Mouse (Mus musculus) kidney, embryonic 15.5 days (tissue): ENCODE measurements at regions not wholly inside any gene's neighbourhood (a gene's known extent, or its start where the extent isn't known, plus 50 kb on each side); places are given as distances from the start of the nearest gene placed in this dataset.
A peak's percentile ranks its signal among the peaks of the same experiment; 100 is the strongest.

ENCODE experiments used
- ATAC-seq: fragments of 200-750 bp; cut with Nextera tagmentation; replicated peaks from 2 replicates; pipeline ENCODE4 v1.8.0; 2017; ENCODE audit warnings: moderate TSS enrichment; ENCODE audit not compliant: low FRiP score
- H3K27ac ChIP-seq: fragments of 300-500 bp; sonication (generic); 2 replicates; pipeline ENCODE4 v1.5.1; 2015; ENCODE audit warnings: mild to moderate bottlenecking, inconsistent platforms
- H3K27me3 ChIP-seq: fragments of 300-500 bp; sonication (generic); 2 replicates; pipeline ENCODE4 v1.6.1; 2015; ENCODE audit warnings: inconsistent platforms
- H3K36me3 ChIP-seq: fragments of 300-500 bp; sonication (generic); 2 replicates; pipeline ENCODE4 v1.6.1; 2015; ENCODE audit warnings: inconsistent platforms
- H3K4me1 ChIP-seq: fragments of 300-500 bp; sonication (generic); 2 replicates; pipeline ENCODE4 v1.6.1; 2015; ENCODE audit warnings: inconsistent platforms
- H3K4me2 ChIP-seq: fragments of 300-500 bp; sonication (generic); 2 replicates; pipeline ENCODE4 v1.6.1; 2015; ENCODE audit warnings: moderate library complexity, mild to moderate bottlenecking, inconsistent platforms
- H3K4me3 ChIP-seq: fragments of 300-500 bp; sonication (generic); replicated peaks from 2 replicates; pipeline ENCODE4 v1.5.1; 2015; ENCODE audit warnings: mild to moderate bottlenecking, inconsistent platforms
- H3K9ac ChIP-seq: fragments of 300-500 bp; sonication (generic); 2 replicates; pipeline ENCODE4 v1.6.1; 2015; ENCODE audit warnings: mild to moderate bottlenecking, inconsistent platforms
- H3K9me3 ChIP-seq: fragments of 300-500 bp; sonication (generic); replicated peaks from 2 replicates; pipeline ENCODE4 v1.6.1; 2016; ENCODE audit warnings: inconsistent platforms
- WGBS: fragments of 180-500 bp; shearing (Covaris S2); methylation state at CpG from one replicate; pipeline ENCODE4 v1.1.7; 2015; ENCODE audit warnings: mixed read lengths; 5-methylcytosine and 5-hydroxymethylcytosine counted together

GRCm38 (mm10) chr13:37290636-37291035, 54.4 kb upstream of the Ly86 start:
- Histone ChIP-seq H3K9ac (no peak overlapping the region), H3K4me3 (no peak overlapping the region), H3K27ac (no peak overlapping the region), H3K27me3 (no peaks in the 10 kb centered on the region), H3K4me1 (no peaks in the 10 kb centered on the region), H3K36me3 (no peaks in the 10 kb centered on the region), H3K4me2 (no peak overlapping the region), H3K9me3 (no peaks in the 10 kb centered on the region)
- no peak for ATAC-seq
- WGBS, result 54% methylated on average over 2 of the region's 2 CpGs

DNA sequence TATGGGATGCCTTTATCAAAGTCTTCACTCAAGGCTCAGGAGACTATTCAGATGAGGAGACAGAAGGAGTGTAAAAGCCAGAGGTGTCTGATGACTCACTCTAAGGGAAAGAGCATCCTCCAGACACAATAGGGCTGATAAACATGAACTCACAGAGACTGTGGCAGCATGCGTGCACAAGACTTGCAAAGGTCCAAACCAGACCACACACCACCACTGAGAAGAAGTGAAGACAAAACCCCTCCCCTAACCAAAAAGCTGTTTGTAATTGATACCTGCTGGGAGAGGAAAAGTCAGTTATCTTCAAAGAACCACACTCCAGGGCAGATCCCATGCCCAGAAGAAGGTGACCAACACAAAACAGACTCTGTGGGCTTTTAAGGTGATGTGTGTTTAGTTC, 56.0 kb upstream of the Ly86 start:
- H3K36me3 ChIP-seq, result no peaks in the 10 kb centered on the region
- no peaks in the 10 kb centered on the region for H3K9me3 ChIP-seq
- no peak overlapping the region for H3K9ac ChIP-seq
- H3K27me3 ChIP-seq, result no peaks in the 10 kb centered on the region
- H3K27ac ChIP-seq, result no peak overlapping the region
- H3K4me3 ChIP-seq, result no peak overlapping the region
- no peak overlapping the region for H3K4me2 ChIP-seq
- ATAC-seq, result no peak
- no peaks in the 10 kb centered on the region for H3K4me1 ChIP-seq
- WGBS, result 74% methylated on average over 1 of the region's 1 CpGs

- Histone ChIP-seq H3K36me3 (no peaks in the 10 kb centered on the region), H3K4me1 (no peaks in the 10 kb centered on the region), H3K4me2 (no peak overlapping the region), H3K4me3 (no peak overlapping the region), H3K27ac (no peak overlapping the region), H3K27me3 (no peaks in the 10 kb centered on the region), H3K9me3 (no peaks in the 10 kb centered on the region), H3K9ac (no peak overlapping the region)
- no peak for ATAC-seq
- 82% methylated on average over 5 of the region's 5 CpGs for WGBS
Observed at GRCm38 (mm10) chr13:37282515-37282914, 62.5 kb upstream of the Ly86 start.

- Histone ChIP-seq H3K36me3 (no peaks in the 10 kb centered on the region), H3K4me1 (no peaks in the 10 kb centered on the region), H3K9me3 (no peaks in the 10 kb centered on the region), H3K27me3 (no peaks in the 10 kb centered on the region), H3K4me3 (no peak overlapping the region), H3K27ac (no peak overlapping the region), H3K9ac (no peak overlapping the region), H3K4me2 (no peak overlapping the region)
- WGBS, result 89% methylated on average over 8 of the region's 8 CpGs
- ATAC-seq, result no peak
Observed at GRCm38 (mm10) chr13:37279078-37279789, 65.8 kb upstream of the Ly86 start.

- Histone ChIP-seq H3K27ac (0 out of 2 replicates have a peak overlapping the region, but pooled peaks have one; percentile 11), H3K4me1 (peaks cover 7% of the 10 kb centered on the region; the same call in 1 of the 2 replicates), H3K27me3 (no peaks in the 10 kb centered on the region), H3K4me2 (0 out of 2 replicates have a peak overlapping the region, but pooled peaks have one; percentile 14), H3K36me3 (no peaks in the 10 kb centered on the region), H3K9me3 (no peaks in the 10 kb centered on the region), H3K4me3 (no peak overlapping the region), H3K9ac (no peak overlapping the region)
- 22% methylated on average over 14 of the region's 14 CpGs for WGBS
- ATAC-seq, result peak; percentile 85
Observed at GRCm38 (mm10) chr13:37249581-37250461, 95.2 kb upstream of the Ly86 start.

DNA sequence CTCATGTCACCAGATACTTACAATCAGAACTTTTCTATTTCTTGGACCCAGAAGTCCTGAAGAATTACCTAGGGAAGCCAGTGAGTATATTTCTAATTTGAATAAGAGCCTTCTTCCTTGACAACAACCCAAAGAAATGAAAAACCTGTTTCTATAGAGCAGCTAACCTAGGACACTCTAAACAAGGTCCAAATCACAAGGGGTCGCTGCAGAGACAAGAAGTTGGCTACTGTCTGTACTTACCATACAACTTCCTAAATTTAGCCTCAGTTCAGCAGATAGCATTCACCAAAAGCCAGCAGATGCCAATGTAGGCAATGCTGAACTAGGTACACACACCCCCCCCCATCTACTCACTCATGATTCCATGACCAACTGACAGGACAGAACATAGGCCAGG, 96.3 kb upstream of the Ly86 start:
- Histone ChIP-seq H3K36me3 (no peaks in the 10 kb centered on the region), H3K27me3 (no peaks in the 10 kb centered on the region), H3K4me2 (no peak overlapping the region), H3K4me1 (peaks cover 7% of the 10 kb centered on the region; the same call in 1 of the 2 replicates), H3K9ac (no peak overlapping the region), H3K9me3 (no peaks in the 10 kb centered on the region), H3K27ac (no peak overlapping the region), H3K4me3 (no peak overlapping the region)
- ATAC-seq, result no peak
- 84% methylated on average over 1 of the region's 1 CpGs for WGBS

- Histone ChIP-seq H3K9me3 (no peaks in the 10 kb centered on the region), H3K27me3 (no peaks in the 10 kb centered on the region), H3K9ac (no peak overlapping the region), H3K4me3 (no peak overlapping the region), H3K4me1 (no peaks in the 10 kb centered on the region), H3K4me2 (no peak overlapping the region), H3K27ac (no peak overlapping the region), H3K36me3 (no peaks in the 10 kb centered on the region)
- no peak for ATAC-seq
- 88% methylated on average over 5 of the region's 5 CpGs for WGBS
Observed at GRCm38 (mm10) chr13:37240048-37240447, 105.0 kb upstream of the Ly86 start.

- Histone ChIP-seq H3K4me3 (no peak overlapping the region), H3K9ac (no peak overlapping the region), H3K4me1 (no peaks in the 10 kb centered on the region), H3K9me3 (no peaks in the 10 kb centered on the region), H3K27ac (no peak overlapping the region), H3K4me2 (no peak overlapping the region), H3K27me3 (no peaks in the 10 kb centered on the region), H3K36me3 (no peaks in the 10 kb centered on the region)
- ATAC-seq, result no peak
- WGBS, result 92% methylated on average over 3 of the region's 3 CpGs
Observed at GRCm38 (mm10) chr13:37237285-37237684, 107.7 kb upstream of the Ly86 start.

DNA sequence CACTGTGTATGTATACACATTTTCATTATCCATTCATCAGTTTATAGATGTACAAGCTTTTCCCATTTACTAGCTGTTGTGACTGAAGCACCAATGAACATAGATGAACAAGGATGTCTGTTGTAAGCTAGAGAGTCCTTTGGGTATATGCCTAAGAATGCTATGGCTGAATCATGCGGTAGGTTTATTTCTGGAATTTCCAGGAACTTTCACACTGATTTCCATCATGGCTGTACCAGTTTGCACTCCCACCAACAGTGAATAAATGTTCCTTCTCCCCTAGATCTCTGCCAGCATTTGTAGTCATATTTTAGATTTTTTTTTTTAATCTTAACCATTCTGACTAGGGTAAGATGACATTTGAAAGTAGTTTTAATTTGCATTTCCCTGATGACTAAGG, 119.2 kb upstream of the Ly86 start:
- Histone ChIP-seq H3K9me3 (no peaks in the 10 kb centered on the region), H3K4me1 (no peaks in the 10 kb centered on the region), H3K27ac (no peak overlapping the region), H3K27me3 (no peaks in the 10 kb centered on the region), H3K4me3 (no peak overlapping the region), H3K4me2 (no peak overlapping the region), H3K9ac (no peak overlapping the region), H3K36me3 (no peaks in the 10 kb centered on the region)
- WGBS, result 83% methylated on average over 1 of the region's 1 CpGs
- ATAC-seq, result no peak

- H3K4me2 ChIP-seq, result no peak overlapping the region
Observed at GRCm38 (mm10) chr13:37220436-37220835, 124.6 kb upstream of the Ly86 start.

DNA sequence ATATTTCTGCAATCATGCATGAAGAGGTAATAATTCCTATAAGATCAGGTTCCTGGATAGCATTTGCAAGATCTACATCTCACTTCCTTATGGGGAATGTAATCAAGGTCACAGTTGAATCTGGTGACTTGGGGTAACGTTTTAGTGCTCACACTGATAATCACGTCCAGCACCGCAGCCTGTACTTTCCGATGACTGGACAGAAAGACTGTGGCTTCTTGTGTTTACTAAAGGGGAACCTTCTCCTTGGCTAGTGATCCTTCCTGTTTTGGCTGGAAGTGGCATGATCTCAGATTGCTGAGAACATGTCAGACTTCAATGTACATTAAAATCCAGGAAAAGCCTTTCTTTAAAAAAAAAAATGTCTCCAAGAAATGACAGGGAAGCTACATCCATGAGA, 126.4 kb upstream of the Ly86 start:
- Histone ChIP-seq H3K4me2 (no peak overlapping the region), H3K9me3 (no peaks in the 10 kb centered on the region), H3K27ac (no peak overlapping the region), H3K4me3 (no peak overlapping the region), H3K9ac (no peak overlapping the region), H3K36me3 (no peaks in the 10 kb centered on the region), H3K27me3 (no peaks in the 10 kb centered on the region), H3K4me1 (no peaks in the 10 kb centered on the region)
- ATAC-seq, result no peak
- WGBS, result 72% methylated on average over 4 of the region's 4 CpGs

More at GRCm38 (mm10) chr13:37220436-37220835, 124.6 kb upstream of the Ly86 start:
- Histone ChIP-seq H3K9me3 (no peaks in the 10 kb centered on the region), H3K4me3 (no peak overlapping the region), H3K9ac (no peak overlapping the region), H3K4me1 (no peaks in the 10 kb centered on the region), H3K27ac (no peak overlapping the region), H3K36me3 (no peaks in the 10 kb centered on the region), H3K27me3 (no peaks in the 10 kb centered on the region)
- ATAC-seq, result no peak
- WGBS, result 62% methylated on average over 3 of the region's 3 CpGs

DNA sequence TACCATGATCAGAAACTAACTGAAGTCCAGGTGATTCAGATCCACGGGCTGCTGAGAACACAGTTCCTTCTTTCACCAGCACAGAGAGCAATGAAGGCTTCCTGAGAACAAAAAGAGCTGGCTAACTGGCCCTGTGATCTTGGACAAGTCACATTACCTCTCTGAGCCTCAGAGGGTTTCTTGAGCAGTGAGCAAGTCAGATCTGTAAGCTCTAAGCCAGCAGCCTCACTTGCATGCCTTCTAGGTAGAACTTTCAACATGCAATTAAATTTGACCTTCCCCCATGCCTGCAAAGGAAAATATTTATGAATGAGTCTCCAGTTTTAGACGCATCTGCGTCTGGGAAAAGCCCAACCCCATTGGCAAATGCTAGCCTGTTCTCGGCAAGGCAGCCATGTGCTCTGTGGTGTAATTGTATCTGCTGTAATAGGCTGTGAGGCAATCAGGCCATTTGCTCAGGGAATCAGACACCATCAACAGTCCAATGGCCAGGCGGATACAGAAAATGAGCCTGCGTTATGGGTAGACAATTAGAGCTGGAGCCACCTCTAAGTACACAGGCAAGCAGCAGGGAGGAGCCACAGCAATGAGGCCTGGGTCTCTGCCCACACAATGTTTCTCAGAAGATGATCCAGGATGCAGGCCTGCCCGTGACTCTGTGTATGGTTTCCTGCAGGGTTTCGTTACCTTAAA, 130.3 kb upstream of the Ly86 start:
- no peak overlapping the region for H3K9ac ChIP-seq
- no peak overlapping the region for H3K4me2 ChIP-seq
- no peaks in the 10 kb centered on the region for H3K9me3 ChIP-seq
- H3K27ac ChIP-seq, result no peak overlapping the region
- no peaks in the 10 kb centered on the region for H3K27me3 ChIP-seq
- no peak overlapping the region for H3K4me3 ChIP-seq
- no peaks in the 10 kb centered on the region for H3K36me3 ChIP-seq
- no peaks in the 10 kb centered on the region for H3K4me1 ChIP-seq
- peak; percentile 86 for ATAC-seq
- 31% methylated on average over 8 of the region's 8 CpGs for WGBS
